Mouse (Mus musculus) ES-Bruce4 (cell line): Measurements from ENCODE around the gene Mast4.

Source experiments
- CTCF ChIP-seq: IDR thresholded peaks from one replicate; pipeline ENCODE4 v1.8.1; 2011; ENCODE audit warnings: low read depth, low read length
- POLR2A ChIP-seq: IDR thresholded peaks from one replicate; pipeline ENCODE4 v1.8.1; 2011; ENCODE audit warnings: low read length; ENCODE audit not compliant: insufficient read depth

DNA sequence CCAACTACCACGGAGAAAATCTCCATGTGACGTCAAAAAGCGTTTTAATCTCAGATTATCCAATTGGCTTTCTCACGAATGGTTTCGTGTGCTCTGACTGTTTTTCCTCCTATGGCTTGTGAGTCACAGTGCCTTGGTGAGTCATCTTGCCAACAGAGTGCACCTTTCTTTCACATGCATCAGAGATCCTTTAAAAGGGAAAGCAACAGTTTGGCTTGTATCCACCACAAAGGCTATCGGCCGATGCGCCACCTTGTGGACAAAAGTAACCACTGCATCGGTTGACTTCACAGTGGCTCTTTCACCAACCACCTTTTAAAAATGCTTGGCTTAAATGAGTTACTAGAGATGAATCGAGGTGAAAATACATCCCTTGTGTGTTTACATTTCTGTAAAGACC, 224.4 kb downstream of the Mast4 start:
- TF ChIP-seq POLR2A = no peak
- peak; percentile 80 for TF ChIP-seq CTCF
